Mouse (Mus musculus) forebrain, embryonic 10.5 days (tissue): ENCODE measurements around the gene Fermt3. TPM values are rescaled to one million over a fixed set of nuclear protein-coding genes. Genes with fewer than 3 reads are reported as not detected.
A peak's percentile ranks its signal among the peaks of the same experiment; 100 is the strongest.

Source experiments
- DNase-seq: peaks from one replicate; pipeline ENCODE4 v3.0.0-alpha.2; 2017; ENCODE audit warnings: low spot score; ENCODE audit errors: extremely low spot score
- H3K27ac ChIP-seq: fragments of 300-500 bp; sonication (generic); 2 replicates; pipeline ENCODE4 v1.5.1; 2016; ENCODE audit warnings: mild to moderate bottlenecking
- H3K27me3 ChIP-seq: fragments of 300-500 bp; sonication (generic); 2 replicates; pipeline ENCODE4 v1.6.1; 2016; ENCODE audit warnings: mild to moderate bottlenecking; ENCODE audit not compliant: poor library complexity, severe bottlenecking
- H3K36me3 ChIP-seq: fragments of 300-500 bp; sonication (generic); replicated peaks from 2 replicates; pipeline ENCODE4 v1.6.1; 2016; ENCODE audit warnings: mild to moderate bottlenecking, moderate library complexity
- H3K4me1 ChIP-seq: fragments of 300-500 bp; sonication (generic); 2 replicates; pipeline ENCODE4 v1.6.1; 2016
- H3K4me3 ChIP-seq: fragments of 300-500 bp; sonication (generic); 2 replicates; pipeline ENCODE4 v1.5.1; 2016; ENCODE audit warnings: mild to moderate bottlenecking, moderate library complexity
- H3K9me3 ChIP-seq: fragments of 300-500 bp; sonication (generic); 2 replicates; pipeline ENCODE4 v1.6.1; 2016; ENCODE audit warnings: mild to moderate bottlenecking, moderate library complexity
- WGBS: fragments of 180-500 bp; shearing (Covaris S2); methylation state at CpG from one replicate; pipeline ENCODE4 v1.1.7; 2016; 5-methylcytosine and 5-hydroxymethylcytosine counted together
- polyA plus RNA-seq: library from polyadenylated mRNA; unstranded; fragments of >200 nt; fragmentation: Nextera tagmentation; extraction: Ambion mirVana; gene quantifications from 2 replicates; pipeline ENCODE4 v1.2.1, GENCODE M21; 2016

The Fermt3 gene
- polyA plus RNA-seq, 1 experiment from 2014 or later = 8.8 TPM

DNA sequence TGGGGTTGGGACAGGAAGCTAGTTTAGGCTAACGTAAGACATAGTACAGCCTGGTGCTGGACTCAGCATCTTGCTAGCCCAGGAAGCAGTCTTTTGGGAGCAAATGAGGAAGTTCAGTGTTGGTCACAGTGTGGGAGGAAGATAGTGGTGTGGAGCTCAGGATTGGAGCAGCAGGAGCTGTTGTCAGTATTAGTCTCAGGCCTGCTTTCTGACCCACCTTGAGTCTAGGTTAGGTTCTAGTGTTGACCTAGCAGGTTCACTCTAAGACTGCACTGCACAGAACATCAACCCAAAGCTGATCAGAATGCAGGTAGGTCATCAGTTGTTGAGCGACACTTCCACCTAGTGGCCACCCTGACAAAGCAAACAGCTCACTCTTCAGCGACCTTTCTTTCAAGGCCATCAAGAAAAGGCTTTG lies 964 bp upstream of the Fermt3 start:
- H3K27ac ChIP-seq = no peak overlapping the region
- H3K4me3 ChIP-seq = no peak overlapping the region
- no peaks in the 10 kb centered on the region for H3K4me1 ChIP-seq
- no peaks in the 10 kb centered on the region for H3K27me3 ChIP-seq
- peaks cover 95% of the 10 kb centered on the region for H3K36me3 ChIP-seq
- 53% methylated on average over 3 of the region's 3 CpGs for WGBS
- DNase-seq = no peak
- no peaks in the 10 kb centered on the region for H3K9me3 ChIP-seq

DNA sequence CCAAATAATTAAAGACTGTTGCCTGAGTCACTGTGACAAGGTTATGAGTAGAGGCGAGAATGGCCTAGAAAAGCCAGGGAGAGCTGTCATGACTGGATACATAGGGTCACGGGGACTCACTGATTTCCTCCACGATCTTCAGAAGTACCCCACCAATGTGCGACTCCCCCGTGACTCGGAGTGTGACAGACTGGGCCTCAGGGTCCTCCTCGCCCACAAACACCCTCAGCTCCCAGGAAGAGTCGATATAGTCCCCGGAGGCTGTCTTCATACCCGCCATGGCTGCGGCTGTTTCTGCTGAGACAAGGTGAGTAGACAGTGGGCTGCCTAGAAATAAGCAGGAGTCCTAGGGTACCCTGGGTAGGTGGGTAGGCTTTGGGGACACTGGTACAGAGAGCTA lies 723 bp downstream of the Fermt3 start:
- WGBS = 89% methylated on average over 11 of the region's 11 CpGs
- no peaks in the 10 kb centered on the region for H3K27me3 ChIP-seq
- no peak for DNase-seq
- no peaks in the 10 kb centered on the region for H3K4me1 ChIP-seq
- H3K9me3 ChIP-seq = no peaks in the 10 kb centered on the region
- H3K27ac ChIP-seq = no peak overlapping the region
- H3K36me3 ChIP-seq = peaks cover 91% of the 10 kb centered on the region
- H3K4me3 ChIP-seq = no peak overlapping the region

DNA sequence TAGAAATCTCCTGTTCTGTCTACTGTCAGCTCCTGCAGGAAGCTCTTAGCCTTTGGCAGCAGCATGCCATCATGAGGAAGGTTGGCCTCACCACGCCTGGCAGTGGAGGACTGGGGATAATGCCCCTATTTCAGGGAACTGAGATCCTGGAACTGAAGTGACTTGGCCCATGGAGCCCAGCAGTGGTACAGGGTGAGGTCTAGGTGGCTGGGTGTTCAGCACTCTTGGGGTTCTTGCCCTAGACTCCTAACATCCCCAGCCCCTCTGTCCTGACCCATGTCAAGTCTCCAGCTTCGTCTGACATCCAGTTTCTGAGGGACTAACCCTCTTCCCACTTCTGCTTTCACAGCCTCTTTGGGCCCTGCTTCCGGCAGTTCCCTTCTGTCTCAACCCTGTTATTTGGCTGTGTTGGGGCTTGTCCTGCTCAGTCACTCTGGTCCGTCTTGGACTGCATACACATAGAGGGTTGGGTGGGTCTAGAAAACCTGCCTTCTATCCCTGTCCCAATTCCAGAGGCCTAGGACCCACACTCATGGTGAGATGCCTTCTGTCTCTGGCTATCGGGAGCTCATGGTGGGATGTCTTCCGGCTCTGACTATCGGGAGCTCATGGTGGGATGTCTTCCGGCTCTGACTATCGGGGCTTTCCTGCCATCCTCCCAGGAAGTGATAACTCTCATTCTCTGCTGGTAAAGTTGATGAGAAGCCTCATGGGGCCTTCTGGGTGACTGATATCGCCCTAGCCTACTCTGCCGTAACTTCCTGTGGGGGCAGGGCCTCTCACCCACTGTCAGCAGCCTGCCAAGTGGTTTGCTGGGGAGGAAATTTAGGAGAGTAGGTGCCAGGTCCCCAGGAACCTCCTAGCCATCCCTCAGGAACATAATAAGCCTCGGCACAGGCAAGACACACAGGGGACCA lies 1.5 kb downstream of the Fermt3 start:
- no peak overlapping the region for H3K27ac ChIP-seq
- no peaks in the 10 kb centered on the region for H3K9me3 ChIP-seq
- no peak for DNase-seq
- H3K27me3 ChIP-seq = no peaks in the 10 kb centered on the region
- 90% methylated on average over 12 of the region's 12 CpGs for WGBS
- H3K4me1 ChIP-seq = no peaks in the 10 kb centered on the region
- 0 out of 2 replicates have a peak overlapping the region, but pooled peaks have one; percentile 1 for H3K4me3 ChIP-seq
- H3K36me3 ChIP-seq = peaks cover 89% of the 10 kb centered on the region

DNA sequence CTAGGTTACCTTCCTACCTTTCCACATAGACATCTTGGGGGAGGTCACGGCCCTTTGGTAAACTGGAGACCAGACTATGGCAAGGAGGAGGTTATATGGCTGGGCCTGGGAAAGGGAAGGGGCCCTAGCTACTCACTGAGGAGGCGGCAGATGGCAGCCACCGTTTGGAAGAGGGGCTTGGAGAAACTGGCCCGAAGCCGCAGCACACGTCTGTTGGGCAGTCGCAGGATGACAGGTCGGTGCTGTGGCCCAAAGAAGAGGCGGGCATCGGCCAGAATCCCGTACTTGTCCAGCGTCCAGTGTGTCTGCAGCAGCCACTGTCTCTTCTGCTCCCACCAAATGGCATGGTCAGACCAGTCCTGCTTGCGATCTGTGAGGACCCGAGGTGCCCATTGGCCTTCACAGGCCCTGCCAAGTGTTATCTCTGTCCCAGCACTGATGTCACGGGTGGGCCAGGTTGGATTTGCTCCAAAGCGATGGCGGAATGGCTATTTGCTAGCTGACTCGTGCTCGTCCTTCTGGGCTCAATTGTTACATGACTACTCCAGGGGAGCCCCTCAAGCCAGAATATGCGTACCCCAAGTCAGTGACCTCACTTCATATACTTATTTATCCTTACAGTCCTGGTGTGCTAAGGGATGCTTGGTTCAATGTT lies 4.7 kb downstream of the Fermt3 start:
- Histone ChIP-seq H3K4me3 (no peak overlapping the region), H3K4me1 (no peaks in the 10 kb centered on the region), H3K27me3 (no peaks in the 10 kb centered on the region), H3K9me3 (no peaks in the 10 kb centered on the region), H3K36me3 (peaks cover 60% of the 10 kb centered on the region), H3K27ac (no peak overlapping the region)
- WGBS = 89% methylated on average over 20 of the region's 20 CpGs
- DNase-seq = no peak

DNA sequence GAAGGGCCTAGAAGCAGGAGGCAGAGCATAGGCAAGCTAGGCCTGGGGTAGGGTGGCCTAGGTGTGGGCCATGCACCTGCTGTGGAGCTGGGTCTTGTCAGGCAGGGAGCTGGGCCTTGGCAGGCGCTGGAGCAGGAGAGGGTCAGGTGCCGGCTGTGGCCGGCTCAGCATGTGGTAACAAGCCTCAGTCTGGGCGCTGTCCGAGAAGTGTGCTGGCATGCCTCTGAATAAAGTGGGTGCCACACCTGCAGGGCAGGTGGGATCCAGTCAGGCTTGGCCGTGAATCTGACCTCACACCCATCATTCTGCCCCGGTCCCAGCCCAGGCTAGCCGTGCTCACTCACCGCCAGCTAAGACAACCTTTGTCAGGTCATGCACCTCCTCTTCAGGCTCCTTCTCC lies 5.3 kb downstream of the Fermt3 start:
- no peaks in the 10 kb centered on the region for H3K27me3 ChIP-seq

DNA sequence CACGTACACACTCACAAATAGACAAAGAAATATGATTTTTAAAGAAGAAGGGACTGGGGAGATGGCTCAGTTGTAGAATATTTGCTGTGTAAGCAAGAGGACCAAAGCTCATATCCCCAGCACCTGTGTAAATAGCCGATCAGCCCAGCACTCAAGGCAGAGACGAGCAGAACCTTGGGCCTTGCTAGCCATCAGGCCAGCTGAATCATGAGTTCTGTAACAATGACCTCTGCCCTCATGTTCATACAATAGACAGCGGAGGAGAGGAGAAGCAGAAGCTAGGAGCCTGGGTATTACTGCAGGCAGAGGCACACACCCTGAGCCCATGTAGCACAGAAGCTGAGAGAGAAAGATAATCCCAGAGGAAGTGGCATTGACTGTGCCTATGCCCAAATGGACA lies 6.8 kb downstream of the Fermt3 start:
- peaks cover 38% of the 10 kb centered on the region for H3K36me3 ChIP-seq
- H3K4me1 ChIP-seq = no peaks in the 10 kb centered on the region
- H3K9me3 ChIP-seq = no peaks in the 10 kb centered on the region
- DNase-seq = no peak
- 86% methylated on average over 4 of the region's 4 CpGs for WGBS
- H3K27me3 ChIP-seq = no peaks in the 10 kb centered on the region
- no peak overlapping the region for H3K27ac ChIP-seq
- no peak overlapping the region for H3K4me3 ChIP-seq

More for the DNA sequence above, 5.3 kb downstream of the Fermt3 start:
- Histone ChIP-seq H3K27ac (no peak overlapping the region), H3K36me3 (peaks cover 53% of the 10 kb centered on the region), H3K9me3 (no peaks in the 10 kb centered on the region), H3K4me1 (no peaks in the 10 kb centered on the region), H3K4me3 (no peak overlapping the region)
- 88% methylated on average over 9 of the region's 9 CpGs for WGBS
- DNase-seq = no peak

DNA sequence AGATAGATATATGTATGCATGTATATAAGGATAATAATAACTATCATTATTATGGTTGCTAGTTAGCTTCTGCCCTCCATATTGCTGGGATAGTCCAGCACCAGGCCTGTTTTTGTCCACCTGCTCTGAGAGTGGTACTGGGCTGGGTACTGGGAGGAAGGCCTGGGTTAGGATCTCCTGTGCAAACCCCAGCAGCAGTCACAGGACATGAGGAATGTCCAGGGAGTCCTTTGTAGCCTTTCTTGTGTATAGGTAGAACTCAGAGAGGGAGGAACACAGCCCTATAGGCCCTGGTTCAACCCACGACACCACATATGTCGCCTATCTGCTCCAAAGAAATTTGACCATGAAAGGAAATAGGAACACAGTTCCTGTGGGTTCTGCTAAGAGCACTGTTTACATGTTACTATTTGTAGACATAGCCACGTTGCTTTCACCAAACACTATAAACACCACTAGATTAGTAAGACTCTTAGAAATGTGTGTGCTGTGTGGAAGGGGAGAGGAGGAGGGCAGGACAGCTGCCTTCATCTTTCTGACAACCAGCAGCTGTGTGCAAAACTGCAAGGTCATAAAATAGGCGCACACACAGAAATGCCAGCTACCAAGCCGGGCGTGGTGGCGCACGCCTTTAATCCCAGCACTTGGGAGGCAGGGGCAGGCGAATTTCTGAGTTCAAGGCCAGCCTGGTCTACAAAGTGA lies 12.2 kb downstream of the Fermt3 start:
- WGBS = 91% methylated on average over 9 of the region's 9 CpGs
- no peak for DNase-seq
- no peak overlapping the region for H3K4me3 ChIP-seq
- no peak overlapping the region for H3K27ac ChIP-seq
- H3K4me1 ChIP-seq = peaks cover 4% of the 10 kb centered on the region; the same call in 1 of the 2 replicates
- no peaks in the 10 kb centered on the region for H3K9me3 ChIP-seq
- no peaks in the 10 kb centered on the region for H3K27me3 ChIP-seq
- H3K36me3 ChIP-seq = peaks cover 7% of the 10 kb centered on the region

DNA sequence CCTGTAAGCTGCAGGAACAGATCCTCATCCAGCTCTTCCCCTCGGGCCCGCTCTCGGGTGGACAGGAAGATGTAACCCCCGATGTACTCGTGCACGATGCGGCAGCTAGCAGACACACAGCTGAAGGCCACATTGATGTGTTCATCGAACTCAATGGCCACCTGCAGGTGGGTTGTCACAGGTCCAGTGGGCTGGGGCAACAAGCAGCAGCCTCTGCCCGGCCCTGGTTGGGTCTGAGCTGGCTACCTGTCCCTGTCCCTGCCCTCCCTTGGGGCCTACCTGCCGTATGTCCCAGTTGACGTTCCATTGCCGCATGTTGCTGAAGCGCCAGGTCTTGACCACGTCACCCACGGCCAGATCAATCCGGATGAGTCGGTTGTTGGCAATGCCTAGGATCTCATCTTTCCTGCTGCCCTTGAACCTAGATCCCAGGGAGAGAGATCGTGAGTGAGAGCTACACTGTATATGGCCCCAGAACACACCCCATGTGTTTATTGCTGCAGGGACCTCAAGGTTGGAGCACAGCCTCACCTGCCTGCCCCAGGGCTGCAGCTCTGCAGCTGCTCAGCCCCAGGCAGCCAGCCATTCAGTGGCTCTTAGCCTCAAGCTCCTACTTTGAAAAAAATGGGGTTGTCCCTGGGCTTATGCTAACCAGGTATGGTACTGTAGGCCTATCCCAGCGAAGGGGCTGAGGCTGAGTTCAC lies 19.8 kb downstream of the Fermt3 start:
- 95% methylated on average over 19 of the region's 19 CpGs for WGBS
- no peak for DNase-seq
- H3K27ac ChIP-seq = no peak overlapping the region
- H3K4me3 ChIP-seq = no peak overlapping the region
- peaks cover 33% of the 10 kb centered on the region for H3K4me1 ChIP-seq
- no peaks in the 10 kb centered on the region for H3K27me3 ChIP-seq
- peaks cover 41% of the 10 kb centered on the region for H3K36me3 ChIP-seq
- no peaks in the 10 kb centered on the region; the same call in 1 of the 2 replicates for H3K9me3 ChIP-seq

DNA sequence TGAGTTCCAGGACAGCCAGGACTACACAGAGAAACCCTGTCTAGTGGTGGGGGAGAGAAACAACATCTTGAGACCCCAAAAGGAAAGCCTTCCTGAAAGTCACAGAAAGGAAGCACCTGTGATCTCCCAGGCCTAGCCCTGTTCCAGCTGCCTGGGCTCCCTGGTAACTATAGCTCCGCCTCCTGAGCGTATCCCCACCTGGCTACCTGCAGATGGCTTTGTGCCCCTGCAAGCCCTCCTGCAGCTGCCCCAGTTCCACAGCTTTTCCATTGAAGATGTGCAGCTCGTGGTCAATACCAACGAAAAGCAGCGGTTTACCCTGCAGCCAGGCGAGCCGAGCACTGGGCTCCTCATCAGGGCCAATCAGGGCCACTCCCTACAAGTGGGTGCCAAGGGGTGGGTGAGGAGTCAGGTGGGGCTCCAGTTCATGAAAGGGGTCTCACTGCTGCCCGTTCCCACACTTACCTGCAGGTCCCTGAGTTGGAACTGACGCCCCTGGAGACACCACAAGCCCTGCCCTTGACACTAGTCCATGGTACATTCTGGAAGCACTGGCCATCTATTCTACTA lies 21.5 kb downstream of the Fermt3 start:
- H3K27me3 ChIP-seq = no peaks in the 10 kb centered on the region
- peaks cover 39% of the 10 kb centered on the region for H3K36me3 ChIP-seq
- H3K4me3 ChIP-seq = no peak overlapping the region
- H3K9me3 ChIP-seq = no peaks in the 10 kb centered on the region; the same call in 1 of the 2 replicates
- 77% methylated on average over 9 of the region's 9 CpGs for WGBS
- H3K4me1 ChIP-seq = peaks cover 46% of the 10 kb centered on the region
- DNase-seq = no peak
- no peak overlapping the region for H3K27ac ChIP-seq

DNA sequence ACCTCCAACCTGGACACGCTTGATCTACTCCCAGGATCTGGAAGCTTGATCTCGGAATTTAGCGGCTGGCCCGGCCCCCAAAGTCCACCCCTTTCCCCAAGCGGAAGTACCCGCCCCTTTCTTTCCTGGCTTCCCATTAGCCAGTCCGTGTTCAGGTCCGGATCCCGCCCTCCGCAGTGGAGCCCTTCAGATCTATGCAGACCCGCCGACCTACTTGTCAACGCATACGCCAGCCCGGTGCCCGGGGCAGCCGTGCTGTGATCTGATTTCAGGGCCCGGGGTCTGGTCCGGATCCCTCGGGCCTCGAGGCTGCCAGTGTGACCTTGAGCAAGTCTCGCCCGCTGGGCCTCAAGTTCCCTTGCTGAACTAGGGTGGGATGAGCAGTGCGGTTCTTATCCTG lies 23.3 kb downstream of the Fermt3 start, which contains the start of the genes Nudt22 and Trpt1:
Gene Nudt22, minus strand, starts transcription at position 112 of the 400 bp plus-strand sequence.
Gene Trpt1, plus strand, starts transcription at position 126 of the 400 bp plus-strand sequence.
- Histone ChIP-seq H3K9me3 (no peaks in the 10 kb centered on the region; the same call in 1 of the 2 replicates), H3K27me3 (no peaks in the 10 kb centered on the region), H3K27ac (peak within 1 kb of the TSS; percentile 87), H3K36me3 (peaks cover 28% of the 10 kb centered on the region), H3K4me3 (peak within 1 kb of the TSS; percentile 69), H3K4me1 (peaks cover 60% of the 10 kb centered on the region)
- DNase-seq = peak; percentile 90
- WGBS = under 1% methylated on average over 24 of the region's 24 CpGs

DNA sequence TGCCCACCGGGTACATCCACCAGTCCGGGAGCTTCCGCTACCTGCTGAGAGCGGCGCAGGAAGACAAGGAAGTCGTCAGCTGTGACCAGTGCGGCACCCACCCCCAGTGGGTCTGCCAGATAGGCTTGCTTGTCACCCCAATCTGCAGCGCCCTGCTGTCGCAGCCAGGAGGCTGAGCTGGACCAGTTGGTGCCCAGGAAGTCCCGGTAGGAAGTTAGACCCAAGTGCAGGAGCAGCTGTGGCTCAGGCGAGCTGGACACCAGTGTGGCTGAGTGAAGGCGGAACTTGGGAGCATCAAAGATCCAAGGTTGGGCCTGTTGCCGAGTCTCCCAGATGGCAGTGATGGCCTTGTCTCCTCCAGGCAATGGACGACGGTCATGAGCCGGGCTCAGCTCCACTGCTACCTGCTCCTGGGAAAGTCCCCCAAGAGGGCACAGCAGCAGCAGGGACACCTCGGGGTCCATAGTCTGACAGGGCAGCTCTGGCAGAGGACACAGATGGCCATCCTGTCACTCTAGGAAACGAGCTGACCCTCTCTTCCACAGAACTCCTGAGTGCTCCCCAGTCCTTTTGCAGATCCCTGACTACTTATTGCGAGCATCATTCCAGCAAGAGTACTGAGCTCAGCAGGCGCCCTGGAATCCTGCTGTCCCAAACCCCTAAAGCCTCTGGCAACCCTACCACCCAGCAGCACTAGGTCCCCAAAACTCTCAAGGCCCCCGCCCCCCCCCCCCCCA lies 23.8 kb downstream of the Fermt3 start:
- Histone ChIP-seq H3K4me3 (peak overlapping the region; percentile 69), H3K9me3 (no peaks in the 10 kb centered on the region; the same call in 1 of the 2 replicates), H3K27ac (peak overlapping the region; percentile 87), H3K27me3 (no peaks in the 10 kb centered on the region), H3K4me1 (peaks cover 60% of the 10 kb centered on the region), H3K36me3 (peaks cover 27% of the 10 kb centered on the region)
- DNase-seq = no peak
- WGBS = 54% methylated on average over 21 of the region's 21 CpGs
